In genomic region chr2:74745540-74746297, GRCm38 (mm10) we compare ENCODE assay signal across 14 mouse cellular contexts. TPM values are rescaled to one million over a fixed set of nuclear protein-coding genes. Genes with fewer than 3 reads are reported as not detected.
A peak's percentile ranks its signal among the peaks of the same experiment; 100 is the strongest.
DNase-seq lines count a peak whose midpoint lies in the region; ATAC-seq and TF ChIP-seq lines count a peak whose summit lies in the region.
"Had no signal": no experiment of that assay in that cellular context is flagged by ENCODE, and none has a peak within 500 bp of the region (broad histone marks: within the 10 kb centered on the region; RNA-seq: fewer than 3 reads in every experiment).

No protein-coding gene starts in this region.

- no peaks in the 10 kb centered on the region for H3K36me3 ChIP-seq in liver, embryonic 11.5 days (ENCODE audit: control insufficient read depth, insufficient read depth, low read length)
- no peaks in the 10 kb centered on the region for H3K36me3 ChIP-seq in liver, postnatal 0 days (replicated peaks; ENCODE audit: insufficient read depth, low read length)
- no peaks in the 10 kb centered on the region for H3K36me3 ChIP-seq in embryonic facial prominence, embryonic 14.5 days (ENCODE audit: control insufficient read depth, insufficient read depth, low read length)
- no peaks in the 10 kb centered on the region for H3K36me3 ChIP-seq in hindbrain, postnatal 0 days (ENCODE audit: insufficient read depth, low read length)
- 0 out of 2 replicates have a peak, but pooled peaks cover 6% of the 10 kb centered on the region for H3K36me3 ChIP-seq in neural tube, embryonic 15.5 days
- H3K36me3 ChIP-seq: midbrain, embryonic 12.5 days had no signal

- peak; percentile 33 for DNase-seq in liver, embryonic 11.5 days (ENCODE audit: low spot score)
- DNase-seq in liver, postnatal 0 days: no peak
- no peak for DNase-seq in embryonic facial prominence, embryonic 14.5 days (ENCODE audit: low spot score)
- peak; percentile 39 for DNase-seq in hindbrain, postnatal 0 days (ENCODE audit: low spot score)
- no peak for DNase-seq in right cerebral cortex, adult 2 months (ENCODE audit: low spot score in 2 of 2)
- no peak for DNase-seq in ovary, postnatal 10 days (ENCODE audit: low spot score)
- DNase-seq: cerebellum, adult 18-20 months; kidney, adult 18-20 months; lung, adult 2 months had no signal

- no peak for ATAC-seq in liver, embryonic 11.5 days (replicated peaks; ENCODE audit: low FRiP score)
- no peak for ATAC-seq in liver, postnatal 0 days
- ATAC-seq in embryonic facial prominence, embryonic 14.5 days (ENCODE audit: low read depth): no peak
- ATAC-seq in hindbrain, postnatal 0 days: no peak
- no peak for ATAC-seq in neural tube, embryonic 15.5 days (ENCODE audit: low FRiP score)

- no peak overlapping the region for H3K9ac ChIP-seq in liver, embryonic 11.5 days (ENCODE audit: low read depth, low read length)
- H3K9ac ChIP-seq in liver, postnatal 0 days (replicated peaks): no peak overlapping the region
- H3K9ac ChIP-seq in embryonic facial prominence, embryonic 14.5 days (ENCODE audit: low read depth, low read length): peak overlapping the region; percentile 42; the same call in 1 of the 2 replicates
- peak overlapping the region; percentile 24 for H3K9ac ChIP-seq in hindbrain, postnatal 0 days (replicated peaks; ENCODE audit: low read length)
- peak overlapping the region; percentile 36 for H3K9ac ChIP-seq in neural tube, embryonic 15.5 days (replicated peaks)
- H3K9ac ChIP-seq: midbrain, embryonic 12.5 days had no signal

- H3K27ac ChIP-seq in liver, embryonic 11.5 days (ENCODE audit: low read depth, low read length): no peak overlapping the region
- H3K27ac ChIP-seq in liver, postnatal 0 days (ENCODE audit: low read depth): no peak overlapping the region
- H3K27ac ChIP-seq in embryonic facial prominence, embryonic 14.5 days (replicated peaks; ENCODE audit: low read depth, low read length): no peak overlapping the region; the same call in 1 of the 2 replicates
- peak overlapping the region; percentile 78; the same call in 1 of the 2 replicates for H3K27ac ChIP-seq in hindbrain, postnatal 0 days
- peak overlapping the region; percentile 78 for H3K27ac ChIP-seq in neural tube, embryonic 15.5 days (replicated peaks)
- H3K27ac ChIP-seq: midbrain, embryonic 12.5 days had no signal

- no peak overlapping the region for H3K4me2 ChIP-seq in liver, embryonic 11.5 days
- H3K4me2 ChIP-seq in liver, postnatal 0 days (ENCODE audit: low read depth, low read length): no peak overlapping the region
- H3K4me2 ChIP-seq in embryonic facial prominence, embryonic 14.5 days (ENCODE audit: low read depth, low read length): peak overlapping the region; percentile 35; the same call in 1 of the 2 replicates
- H3K4me2 ChIP-seq in hindbrain, postnatal 0 days (ENCODE audit: low read depth, low read length): peak overlapping the region; percentile 51
- H3K4me2 ChIP-seq in neural tube, embryonic 15.5 days: peak overlapping the region; percentile 62
- H3K4me2 ChIP-seq: midbrain, embryonic 12.5 days had no signal

- no peak for TF ChIP-seq EP300 in liver, postnatal 0 days (IDR thresholded peaks at IDR 0.05; ENCODE audit: low read depth)

- no peaks in the 10 kb centered on the region for H3K9me3 ChIP-seq in liver, embryonic 11.5 days (ENCODE audit: control insufficient read depth, low read length)
- no peaks in the 10 kb centered on the region for H3K9me3 ChIP-seq in liver, postnatal 0 days (ENCODE audit: low read length)
- H3K9me3 ChIP-seq in embryonic facial prominence, embryonic 14.5 days (ENCODE audit: control insufficient read depth, low read length): no peaks in the 10 kb centered on the region
- H3K9me3 ChIP-seq in hindbrain, postnatal 0 days (ENCODE audit: low read length): no peaks in the 10 kb centered on the region
- no peaks in the 10 kb centered on the region for H3K9me3 ChIP-seq in neural tube, embryonic 15.5 days (replicated peaks)
- H3K9me3 ChIP-seq: midbrain, embryonic 12.5 days had no signal

- peaks cover 98% of the 10 kb centered on the region for H3K27me3 ChIP-seq in liver, embryonic 11.5 days (replicated peaks; ENCODE audit: control insufficient read depth, insufficient read depth, low read length)
- peaks cover 96% of the 10 kb centered on the region for H3K27me3 ChIP-seq in liver, postnatal 0 days (ENCODE audit: insufficient read depth, low read length)
- peaks cover 98% of the 10 kb centered on the region for H3K27me3 ChIP-seq in embryonic facial prominence, embryonic 14.5 days (replicated peaks; ENCODE audit: control insufficient read depth, insufficient read depth, low read length)
- H3K27me3 ChIP-seq in hindbrain, postnatal 0 days (ENCODE audit: insufficient read depth, low read length): peaks cover 85% of the 10 kb centered on the region
- no peaks in the 10 kb centered on the region for H3K27me3 ChIP-seq in neural tube, embryonic 15.5 days (replicated peaks)

- no peak overlapping the region for H3K4me3 ChIP-seq in liver, embryonic 11.5 days (ENCODE audit: low read depth, low read length)
- no peak overlapping the region for H3K4me3 ChIP-seq in liver, postnatal 0 days (ENCODE audit: low read depth, low read length)
- H3K4me3 ChIP-seq in embryonic facial prominence, embryonic 14.5 days (ENCODE audit: low read depth, low read length): no peak overlapping the region
- peak overlapping the region; percentile 24; the same call in 1 of the 2 replicates for H3K4me3 ChIP-seq in hindbrain, postnatal 0 days (ENCODE audit: low read length)
- peak overlapping the region; percentile 24; the same call in 1 of the 2 replicates for H3K4me3 ChIP-seq in neural tube, embryonic 15.5 days (replicated peaks)

- peaks cover 4% of the 10 kb centered on the region; the same call in 1 of the 2 replicates for H3K4me1 ChIP-seq in liver, embryonic 11.5 days (replicated peaks; ENCODE audit: control insufficient read depth, insufficient read depth, low read length)
- H3K4me1 ChIP-seq in liver, postnatal 0 days (ENCODE audit: insufficient read depth): peaks cover 2% of the 10 kb centered on the region; the same call in 1 of the 2 replicates
- peaks cover 12% of the 10 kb centered on the region; the same call in 1 of the 2 replicates for H3K4me1 ChIP-seq in embryonic facial prominence, embryonic 14.5 days (ENCODE audit: control insufficient read depth, insufficient read depth, low read length)
- no peaks in the 10 kb centered on the region for H3K4me1 ChIP-seq in hindbrain, postnatal 0 days (ENCODE audit: insufficient read depth, low read length)
- peaks cover 67% of the 10 kb centered on the region for H3K4me1 ChIP-seq in neural tube, embryonic 15.5 days

- WGBS in liver, embryonic 11.5 days: 11% methylated on average over 6 of the region's 6 CpGs
- 7% methylated on average over 6 of the region's 6 CpGs for WGBS in liver, postnatal 0 days (ENCODE audit: insufficient replicate concordance)
- WGBS in embryonic facial prominence, embryonic 14.5 days: 5% methylated on average over 6 of the region's 6 CpGs
- WGBS in hindbrain, postnatal 0 days: 10% methylated on average over 6 of the region's 6 CpGs
- 8% methylated on average over 6 of the region's 6 CpGs for WGBS in neural tube, embryonic 15.5 days

- TF ChIP-seq CTCF in liver, postnatal 0 days (IDR thresholded peaks at IDR 0.05; ENCODE audit: low read depth): no peak
- TF ChIP-seq CTCF in hindbrain, postnatal 0 days (IDR thresholded peaks at IDR 0.05; ENCODE audit: low read depth): no peak

RNA-seq across cellular contexts. Expression of gene Hoxd1, which starts 17.1 kb away (rescaled TPM):
- 0.11 TPM in 1 of 2 replicates, not detected in the other for polyA plus RNA-seq in liver, embryonic 11.5 days (2014; fragmentation: Nextera tagmentation; extraction: Ambion mirVana)
- not detected in 2 replicates for polyA plus RNA-seq in liver, postnatal 0 days (2015; fragmentation: Nextera tagmentation; extraction: Ambion mirVana)
- polyA plus RNA-seq in embryonic facial prominence, embryonic 14.5 days (2014; fragmentation: Nextera tagmentation; extraction: Ambion mirVana): 3.9 and 4.7 TPM in 2 replicates
- 0.26 and 1.7 TPM in 2 replicates for total RNA-seq in hindbrain, postnatal 0 days (2014; rRNA removed)
- 0.43 and 0.46 TPM in 2 replicates for polyA plus RNA-seq in hindbrain, postnatal 0 days (2015; fragmentation: Nextera tagmentation; extraction: Ambion mirVana)
- polyA plus RNA-seq in neural tube, embryonic 15.5 days (2015; fragmentation: Nextera tagmentation; extraction: Ambion mirVana): 1.7 and 2.1 TPM in 2 replicates
- total RNA-seq: layer of hippocampus, postnatal 10 days; left cerebral cortex, postnatal 36 days had no signal
- polyA plus RNA-seq: lung, adult 2 months; testis, adult 2 months had no signal

RNA-seq across cellular contexts. Expression of gene Gm28230, which starts 19.2 kb away (rescaled TPM):
- polyA plus RNA-seq in liver, embryonic 11.5 days (2014; fragmentation: Nextera tagmentation; extraction: Ambion mirVana): not detected in 2 replicates
- polyA plus RNA-seq in liver, postnatal 0 days (2015; fragmentation: Nextera tagmentation; extraction: Ambion mirVana): not detected in 2 replicates
- polyA plus RNA-seq in embryonic facial prominence, embryonic 14.5 days (2014; fragmentation: Nextera tagmentation; extraction: Ambion mirVana): 0.13 TPM in 1 of 2 replicates, not detected in the other
- 1.3 and 3.5 TPM in 2 replicates for total RNA-seq in hindbrain, postnatal 0 days (2014; rRNA removed)
- 0.37 and 0.70 TPM in 2 replicates for polyA plus RNA-seq in hindbrain, postnatal 0 days (2015; fragmentation: Nextera tagmentation; extraction: Ambion mirVana)
- polyA plus RNA-seq in neural tube, embryonic 15.5 days (2015; fragmentation: Nextera tagmentation; extraction: Ambion mirVana): 0.96 and 2.0 TPM in 2 replicates
- total RNA-seq: layer of hippocampus, postnatal 10 days; left cerebral cortex, postnatal 36 days had no signal
- polyA plus RNA-seq: midbrain, embryonic 12.5 days had no signal

RNA-seq across cellular contexts. Expression of gene Hoxd4, which starts 34.0 kb away (rescaled TPM):
- 0.14 and 0.18 TPM in 2 replicates for polyA plus RNA-seq in liver, embryonic 11.5 days (2014; fragmentation: Nextera tagmentation; extraction: Ambion mirVana)
- polyA plus RNA-seq in liver, postnatal 0 days (2015; fragmentation: Nextera tagmentation; extraction: Ambion mirVana): not detected in 2 replicates
- 0.63 and 0.82 TPM in 2 replicates for polyA plus RNA-seq in embryonic facial prominence, embryonic 14.5 days (2014; fragmentation: Nextera tagmentation; extraction: Ambion mirVana)
- total RNA-seq in hindbrain, postnatal 0 days (2014; rRNA removed): 13.9 and 18.1 TPM in 2 replicates
- polyA plus RNA-seq in hindbrain, postnatal 0 days (2015; fragmentation: Nextera tagmentation; extraction: Ambion mirVana): 1.6 and 1.9 TPM in 2 replicates
- polyA plus RNA-seq in neural tube, embryonic 15.5 days (2015; fragmentation: Nextera tagmentation; extraction: Ambion mirVana): 4.3 and 4.5 TPM in 2 replicates
- total RNA-seq: layer of hippocampus, postnatal 10 days; left cerebral cortex, postnatal 36 days had no signal
- polyA plus RNA-seq: midbrain, embryonic 12.5 days had no signal

RNA-seq across cellular contexts. Expression of gene Hoxd3, which starts 34.0 kb away (rescaled TPM):
- 0.47 and 0.87 TPM in 2 replicates for polyA plus RNA-seq in liver, embryonic 11.5 days (2014; fragmentation: Nextera tagmentation; extraction: Ambion mirVana)
- not detected in 2 replicates for polyA plus RNA-seq in liver, postnatal 0 days (2015; fragmentation: Nextera tagmentation; extraction: Ambion mirVana)
- 3.8 and 4.7 TPM in 2 replicates for polyA plus RNA-seq in embryonic facial prominence, embryonic 14.5 days (2014; fragmentation: Nextera tagmentation; extraction: Ambion mirVana)
- 31.3 and 36.8 TPM in 2 replicates for total RNA-seq in hindbrain, postnatal 0 days (2014; rRNA removed)
- polyA plus RNA-seq in hindbrain, postnatal 0 days (2015; fragmentation: Nextera tagmentation; extraction: Ambion mirVana): 25.2 and 26.3 TPM in 2 replicates
- polyA plus RNA-seq in neural tube, embryonic 15.5 days (2015; fragmentation: Nextera tagmentation; extraction: Ambion mirVana): 14.5 and 29.1 TPM in 2 replicates
- total RNA-seq: layer of hippocampus, postnatal 10 days; left cerebral cortex, postnatal 36 days had no signal
- polyA plus RNA-seq: midbrain, embryonic 12.5 days had no signal

RNA-seq across cellular contexts. Expression of gene Hoxd8, which starts 41.3 kb away (rescaled TPM):
- polyA plus RNA-seq in liver, embryonic 11.5 days (2014; fragmentation: Nextera tagmentation; extraction: Ambion mirVana): 0.82 and 1.2 TPM in 2 replicates
- polyA plus RNA-seq in liver, postnatal 0 days (2015; fragmentation: Nextera tagmentation; extraction: Ambion mirVana): 0.04 TPM in 1 of 2 replicates, not detected in the other
- polyA plus RNA-seq in embryonic facial prominence, embryonic 14.5 days (2014; fragmentation: Nextera tagmentation; extraction: Ambion mirVana): 8.7 and 10.3 TPM in 2 replicates
- total RNA-seq in hindbrain, postnatal 0 days (2014; rRNA removed): 0.37 and 9.2 TPM in 2 replicates
- polyA plus RNA-seq in hindbrain, postnatal 0 days (2015; fragmentation: Nextera tagmentation; extraction: Ambion mirVana): 0.21 TPM in 1 of 2 replicates, not detected in the other
- polyA plus RNA-seq in neural tube, embryonic 15.5 days (2015; fragmentation: Nextera tagmentation; extraction: Ambion mirVana): 12.4 and 12.5 TPM in 2 replicates
- total RNA-seq: left cerebral cortex, postnatal 36 days had no signal

Comparison
In these comparisons a context has a peak if more than half of its experiments do, and no peak if none do; other contexts are left out.
1. DNase-seq: peak in liver, embryonic 11.5 days (single experiment) and hindbrain, postnatal 0 days (single experiment); none in liver, postnatal 0 days (single experiment), embryonic facial prominence, embryonic 14.5 days (single experiment), right cerebral cortex, adult 2 months (0 of 2) and ovary, postnatal 10 days (single experiment).
2. H3K27ac ChIP-seq: peak in hindbrain, postnatal 0 days (single experiment) and neural tube, embryonic 15.5 days (single experiment); none in liver, embryonic 11.5 days (single experiment), liver, postnatal 0 days (single experiment) and embryonic facial prominence, embryonic 14.5 days (single experiment).
3. H3K4me2 ChIP-seq: peak in embryonic facial prominence, embryonic 14.5 days (single experiment), hindbrain, postnatal 0 days (single experiment) and neural tube, embryonic 15.5 days (single experiment); none in liver, embryonic 11.5 days (single experiment) and liver, postnatal 0 days (single experiment).
4. H3K4me3 ChIP-seq: peak in hindbrain, postnatal 0 days (single experiment) and neural tube, embryonic 15.5 days (single experiment); none in liver, embryonic 11.5 days (single experiment), liver, postnatal 0 days (single experiment) and embryonic facial prominence, embryonic 14.5 days (single experiment).
5. H3K9ac ChIP-seq: peak in embryonic facial prominence, embryonic 14.5 days (single experiment), hindbrain, postnatal 0 days (single experiment) and neural tube, embryonic 15.5 days (single experiment); none in liver, embryonic 11.5 days (single experiment) and liver, postnatal 0 days (single experiment).